Mouse (Mus musculus): ENCODE measurements at regions not wholly inside any gene's neighbourhood (a gene's known extent, or its start where the extent isn't known, plus 50 kb on each side); places are given as distances from the start of the nearest gene placed in this dataset.

GRCm38 (mm10) chr4:83986951-83987822, 461.8 kb downstream of the Ccdc171 start:
- TF ChIP-seq CTCF (IDR thresholded peaks at IDR 0.05; ENCODE audit: low read depth) (no peak), EP300 (IDR thresholded peaks at IDR 0.05; ENCODE audit: low read depth) (no peak)

All from liver, postnatal 0 days (tissue).